Mouse (Mus musculus): ENCODE data around the gene Tnnc1.

Gene Tnnc1

GRCm38 (mm10) chr14:31208084-31208483, at the start of gene Tnnc1:
Tnnc1 (plus strand) TSS chr14:31208312.
- DNase-seq (ENCODE audit: low read depth in 2 of 2, low spot score in 2 of 2), result no peak

- no peak for DNase-seq (ENCODE audit: low read depth in 2 of 2, low spot score in 2 of 2)
These were observed 47.6 kb upstream of the Tnnc1 start for GRCm38 (mm10) chr14:31160196-31161150.

- DNase-seq (ENCODE audit: low read depth in 2 of 2, low spot score in 2 of 2), result no peak
These were observed 46.9 kb upstream of the Tnnc1 start for GRCm38 (mm10) chr14:31161191-31161590.

- DNase-seq (ENCODE audit: low read depth in 2 of 2, low spot score in 2 of 2), result no peak
These were observed 46.5 kb upstream of the Tnnc1 start for GRCm38 (mm10) chr14:31161638-31162037.

- DNase-seq (ENCODE audit: low read depth in 2 of 2, low spot score in 2 of 2), result no peak
These were observed 44.0 kb upstream of the Tnnc1 start for GRCm38 (mm10) chr14:31164067-31164466.

GRCm38 (mm10) chr14:31165010-31165409, 43.1 kb upstream of the Tnnc1 start:
- DNase-seq (ENCODE audit: low read depth in 2 of 2, low spot score in 2 of 2), result no peak

GRCm38 (mm10) chr14:31165458-31165857, 42.7 kb upstream of the Tnnc1 start:
- DNase-seq (ENCODE audit: low read depth in 2 of 2, low spot score in 2 of 2), result no peak

- DNase-seq (ENCODE audit: low read depth in 2 of 2, low spot score in 2 of 2), result no peak
These were observed 42.0 kb upstream of the Tnnc1 start for GRCm38 (mm10) chr14:31165991-31166630.

GRCm38 (mm10) chr14:31166827-31167226, 41.3 kb upstream of the Tnnc1 start:
- no peak for DNase-seq (ENCODE audit: low read depth in 2 of 2, low spot score in 2 of 2)

- DNase-seq (ENCODE audit: low read depth in 2 of 2, low spot score in 2 of 2), result no peak
These were observed 39.7 kb upstream of the Tnnc1 start, which contains the start of gene Stab1 for GRCm38 (mm10) chr14:31168425-31168824. Stab1 (minus strand) TSS chr14:31168641.

- DNase-seq (ENCODE audit: low read depth in 2 of 2, low spot score in 2 of 2), result no peak
These were observed 38.6 kb upstream of the Tnnc1 start for GRCm38 (mm10) chr14:31169508-31169907.

- no peak for DNase-seq (ENCODE audit: low read depth in 2 of 2, low spot score in 2 of 2)
These were observed 37.1 kb upstream of the Tnnc1 start for GRCm38 (mm10) chr14:31170963-31171362.

GRCm38 (mm10) chr14:31171386-31171785, 36.7 kb upstream of the Tnnc1 start:
- DNase-seq (ENCODE audit: low read depth in 2 of 2, low spot score in 2 of 2), result no peak

- DNase-seq (ENCODE audit: low read depth in 2 of 2, low spot score in 2 of 2), result no peak
These were observed 36.3 kb upstream of the Tnnc1 start for GRCm38 (mm10) chr14:31171821-31172220.

GRCm38 (mm10) chr14:31172781-31173455, 35.2 kb upstream of the Tnnc1 start:
- no peak for DNase-seq (ENCODE audit: low read depth in 2 of 2, low spot score in 2 of 2)

- DNase-seq (ENCODE audit: low read depth in 2 of 2, low spot score in 2 of 2), result no peak
These were observed 34.6 kb upstream of the Tnnc1 start for GRCm38 (mm10) chr14:31173537-31173936.

GRCm38 (mm10) chr14:31177287-31177686, 30.8 kb upstream of the Tnnc1 start:
- DNase-seq (ENCODE audit: low read depth in 2 of 2, low spot score in 2 of 2), result no peak

- DNase-seq (ENCODE audit: low read depth in 2 of 2, low spot score in 2 of 2), result no peak
These were observed 30.4 kb upstream of the Tnnc1 start for GRCm38 (mm10) chr14:31177715-31178114.

- DNase-seq (ENCODE audit: low read depth in 2 of 2, low spot score in 2 of 2), result no peak
These were observed 28.3 kb upstream of the Tnnc1 start for GRCm38 (mm10) chr14:31179677-31180365.

- no peak for DNase-seq (ENCODE audit: low read depth in 2 of 2, low spot score in 2 of 2)
These were observed 26.6 kb upstream of the Tnnc1 start for GRCm38 (mm10) chr14:31181512-31181911.

- DNase-seq (ENCODE audit: low read depth in 2 of 2, low spot score in 2 of 2), result no peak
These were observed 25.3 kb upstream of the Tnnc1 start for GRCm38 (mm10) chr14:31182786-31183290.

All from CD8-positive naive resting alpha-beta T cell, adult 2 months (primary cell).